9 mouse cellular contexts compared by ENCODE assay signal in genomic region chr8:72646060-72646767, GRCm38 (mm10). TPM values are rescaled to one million over a fixed set of nuclear protein-coding genes. Genes with fewer than 3 reads are reported as not detected.
DNase-seq lines count a peak whose midpoint lies in the region; ATAC-seq and TF ChIP-seq lines count a peak whose summit lies in the region.
"Had no signal": no experiment of that assay in that cellular context is flagged by ENCODE, and none has a peak within 500 bp of the region (broad histone marks: within the 10 kb centered on the region; RNA-seq: fewer than 3 reads in every experiment).

Gene Nwd1 (plus strand): TSS chr8:72646711.

- no peaks in the 10 kb centered on the region for H3K36me3 ChIP-seq in kidney, embryonic 14.5 days (ENCODE audit: control insufficient read depth, insufficient read depth, low read length)
- no peaks in the 10 kb centered on the region for H3K36me3 ChIP-seq in hindbrain, embryonic 16.5 days (ENCODE audit: control insufficient read depth, insufficient read depth, low read length)
- H3K36me3 ChIP-seq: liver, embryonic 15.5 days had no signal

- no peak for ATAC-seq in kidney, embryonic 14.5 days (ENCODE audit: low FRiP score, low TSS enrichment)
- peak; percentile 95 for ATAC-seq in hindbrain, embryonic 16.5 days

- H3K4me1 ChIP-seq in kidney, embryonic 14.5 days (ENCODE audit: control insufficient read depth, insufficient read depth, low read length), result no peaks in the 10 kb centered on the region
- peaks cover 4% of the 10 kb centered on the region; the same call in 1 of the 2 replicates for H3K4me1 ChIP-seq in hindbrain, embryonic 16.5 days (ENCODE audit: control insufficient read depth, insufficient read depth, low read depth, low read length)
- peaks cover 18% of the 10 kb centered on the region for H3K4me1 ChIP-seq in olfactory bulb, adult 2 months (ENCODE audit: control insufficient read depth, insufficient read depth, low read length)
- H3K4me1 ChIP-seq: liver, embryonic 15.5 days had no signal

- H3K4me3 ChIP-seq in kidney, embryonic 14.5 days (ENCODE audit: low read length), result no peak within 1 kb of the TSS
- H3K4me3 ChIP-seq in gastrocnemius, adult 2 months, result peak within 1 kb of the TSS; percentile 50
- peak within 1 kb of the TSS; percentile 17; the same call in 1 of the 2 replicates for H3K4me3 ChIP-seq in hindbrain, embryonic 16.5 days (ENCODE audit: low read length)
- peak within 1 kb of the TSS; percentile 28 for H3K4me3 ChIP-seq in olfactory bulb, adult 2 months (ENCODE audit: insufficient read depth, low read depth, low read length)
- H3K4me3 ChIP-seq: liver, embryonic 15.5 days had no signal

- no peaks in the 10 kb centered on the region for H3K9me3 ChIP-seq in kidney, embryonic 14.5 days (ENCODE audit: control insufficient read depth, low read length)
- 0 out of 2 replicates have a peak, but pooled peaks cover 2% of the 10 kb centered on the region for H3K9me3 ChIP-seq in hindbrain, embryonic 16.5 days (ENCODE audit: control insufficient read depth, low read length)
- H3K9me3 ChIP-seq: liver, embryonic 15.5 days had no signal

- DNase-seq in kidney, adult 18-20 months, result peak; percentile 45
- DNase-seq in brain, embryonic 18.5 days (ENCODE audit: low read depth, low spot score), result peak; percentile 66
- peak; percentile 78 for DNase-seq in gastrocnemius, adult 2 months
- peak; percentile 84 to 87 for DNase-seq in left cerebral cortex, postnatal 36 days (ENCODE audit: low spot score in 2 of 2)
- peak; percentile 52 to 74 for DNase-seq in thymus, postnatal 36 days

- TF ChIP-seq POLR2A in olfactory bulb, adult 2 months (IDR thresholded peaks at IDR 0.05; ENCODE audit: insufficient read depth, low read depth, low read length), result no peak

- no peak within 1 kb of the TSS for H3K9ac ChIP-seq in kidney, embryonic 14.5 days (ENCODE audit: low read depth, low read length)
- no peak within 1 kb of the TSS for H3K9ac ChIP-seq in hindbrain, embryonic 16.5 days (ENCODE audit: low read depth, low read length)
- H3K9ac ChIP-seq: liver, embryonic 15.5 days had no signal

- 64% methylated on average over 11 of the region's 11 CpGs for WGBS in kidney, embryonic 14.5 days
- 34% methylated on average over 11 of the region's 11 CpGs for WGBS in hindbrain, embryonic 16.5 days
- WGBS in olfactory bulb, adult 2 months, result 24% methylated on average over 11 of the region's 11 CpGs

- H3K4me2 ChIP-seq in kidney, embryonic 14.5 days (replicated peaks; ENCODE audit: low read depth, low read length), result no peak within 1 kb of the TSS
- H3K4me2 ChIP-seq in hindbrain, embryonic 16.5 days (ENCODE audit: low read length), result peak within 1 kb of the TSS; percentile 35
- H3K4me2 ChIP-seq: liver, embryonic 15.5 days had no signal

- TF ChIP-seq CTCF in gastrocnemius, adult 2 months (IDR thresholded peaks at IDR 0.05), result no peak
- TF ChIP-seq CTCF in olfactory bulb, adult 2 months (IDR thresholded peaks at IDR 0.05; ENCODE audit: insufficient read depth, low read depth, low read length), result no peak

- no peaks in the 10 kb centered on the region for H3K27me3 ChIP-seq in kidney, embryonic 14.5 days (ENCODE audit: control insufficient read depth, insufficient read depth, low read length)
- H3K27me3 ChIP-seq in hindbrain, embryonic 16.5 days (replicated peaks; ENCODE audit: control insufficient read depth, insufficient read depth, low read length), result no peaks in the 10 kb centered on the region
- H3K27me3 ChIP-seq: liver, embryonic 15.5 days had no signal

- no peak within 1 kb of the TSS for H3K27ac ChIP-seq in kidney, embryonic 14.5 days (ENCODE audit: low read depth, low read length)
- no peak within 1 kb of the TSS for H3K27ac ChIP-seq in gastrocnemius, adult 2 months
- H3K27ac ChIP-seq in hindbrain, embryonic 16.5 days (ENCODE audit: low read depth, low read length), result peak within 1 kb of the TSS; percentile 74
- H3K27ac ChIP-seq in olfactory bulb, adult 2 months (ENCODE audit: insufficient read depth, low read depth, low read length), result peak within 1 kb of the TSS; percentile 79
- H3K27ac ChIP-seq: liver, embryonic 15.5 days had no signal

- intact Hi-C loops in gastrocnemius, adult 2 months (cut with DNase I), result no loop called here
- intact Hi-C loops in left cerebral cortex, postnatal 36 days (cut with DNase I), result no loop called here

RNA-seq across cellular contexts. Expression of gene Nwd1, which starts in this region (rescaled TPM):
- not detected in 2 replicates for polyA plus RNA-seq in kidney, embryonic 14.5 days (2014; fragmentation: Nextera tagmentation; extraction: Ambion mirVana)
- 1 to 10 TPM; 1.2 to 2.0 TPM for total RNA-seq in gastrocnemius, adult 2 months (2021)
- 3.5 and 3.6 TPM in 2 replicates for polyA plus RNA-seq in hindbrain, embryonic 16.5 days (2015; fragmentation: Nextera tagmentation; extraction: Ambion mirVana)
- total RNA-seq in left cerebral cortex, postnatal 36 days (2021), result 10 to 100 TPM; 40.5 to 48.4 TPM
- not detected in 2 replicates for polyA plus RNA-seq in olfactory bulb, adult 2 months (2012; ENCODE audit: insufficient read depth, insufficient read length, low replicate concordance, missing spikeins)
- polyA plus RNA-seq: liver, embryonic 15.5 days had no signal

Comparison
In these comparisons a context has a peak if more than half of its experiments do, and no peak if none do; other contexts are left out.
1. RNA of gene Nwd1 (total RNA-seq): 40.5 to 48.4 TPM in left cerebral cortex, postnatal 36 days; 1.2 to 2.0 TPM in gastrocnemius, adult 2 months; every median in the first group is over 10 times any median in the second.
2. H3K27ac ChIP-seq: peak in hindbrain, embryonic 16.5 days (single experiment) and olfactory bulb, adult 2 months (single experiment); none in kidney, embryonic 14.5 days (single experiment) and gastrocnemius, adult 2 months (single experiment).
3. Peak in every context shown above with its lines, with median percentiles within 50 percentile points of each other: DNase-seq.